Mouse (Mus musculus): Measurements from ENCODE around the gene Krtap12-1. TPM values are rescaled to one million over a fixed set of nuclear protein-coding genes. Genes with fewer than 3 reads are reported as not detected.
"Not testable (repeated sequence)": the region's sequence is repeated elsewhere in the genome, so short reads cannot be mapped to it uniquely, and the experiment has no call there.

Gene Krtap12-1
- polyA plus RNA-seq, 1 experiment, result not detected

GRCm38 (mm10) chr10:77738929-77739328 lies 18.5 kb downstream of the Krtap12-1 start:
- Histone ChIP-seq H3K27me3 (ENCODE audit: control insufficient read depth, insufficient read depth, low read length) (no peaks in the 10 kb centered on the region), H3K4me3 (ENCODE audit: low read depth, low read length) (no peak overlapping the region), H3K36me3 (ENCODE audit: control insufficient read depth, insufficient read depth, low read length) (no peaks in the 10 kb centered on the region), H3K27ac (ENCODE audit: insufficient read depth, low read depth, low read length) (no peak overlapping the region), H3K4me1 (ENCODE audit: control insufficient read depth, insufficient read depth, insufficient read length, low read length) (no peaks in the 10 kb centered on the region)
- no peak for TF ChIP-seq CTCF (IDR thresholded peaks at IDR 0.05; ENCODE audit: extremely low read depth, insufficient read length, insufficient replicate concordance, low read depth, low read length)
- TF ChIP-seq POLR2A (IDR thresholded peaks at IDR 0.05; ENCODE audit: low read depth, low read length), result no peak
- 79% methylated on average over 4 of the region's 4 CpGs for WGBS

DNA sequence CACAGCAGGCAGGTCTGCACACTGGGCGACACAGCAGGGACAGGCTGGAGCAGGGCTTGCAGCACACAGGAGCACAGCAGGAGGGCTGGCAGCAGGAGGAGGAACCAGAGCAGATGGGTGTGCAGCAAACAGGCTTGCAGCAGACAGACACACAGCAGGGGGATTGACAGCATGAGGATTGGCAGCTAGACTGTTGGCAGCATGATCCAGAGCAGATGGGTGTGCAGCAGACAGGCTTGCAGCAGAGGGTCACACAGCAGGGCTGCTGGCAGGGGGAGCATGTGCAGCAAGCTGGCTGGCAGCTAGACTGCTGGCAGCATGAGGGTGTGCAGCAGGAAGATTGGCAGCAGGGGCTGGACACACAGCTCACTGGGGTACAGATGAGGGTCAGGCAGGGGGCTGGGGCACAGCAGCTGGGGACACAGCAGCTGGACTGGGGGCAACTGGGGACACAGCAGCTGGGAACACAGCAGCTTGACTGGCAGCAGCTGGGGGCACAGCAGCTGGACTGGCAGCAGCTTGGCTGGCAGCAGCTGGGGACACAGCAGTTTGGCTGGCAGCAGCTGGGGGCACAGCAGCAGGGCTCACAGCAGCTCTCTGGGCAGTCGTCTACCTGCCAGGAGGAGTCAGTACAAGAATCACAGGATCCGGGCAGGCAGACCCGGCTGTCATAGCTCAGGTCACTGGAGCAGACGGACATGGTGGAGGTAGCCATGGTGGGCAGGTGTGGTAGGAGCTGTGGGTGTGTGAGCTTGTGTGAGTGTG lies 21.7 kb downstream of the Krtap12-1 start, which contains the start of gene Gm18596:
TSS of gene Gm18596 (minus strand) at position 715 of the 765 bp plus-strand sequence.
- H3K27ac ChIP-seq (ENCODE audit: insufficient read depth, low read depth, low read length); H3K4me3 ChIP-seq (ENCODE audit: low read depth, low read length); H3K4me1 ChIP-seq (ENCODE audit: control insufficient read depth, insufficient read depth, insufficient read length, low read length); H3K36me3 ChIP-seq (ENCODE audit: control insufficient read depth, insufficient read depth, low read length); H3K27me3 ChIP-seq (ENCODE audit: control insufficient read depth, insufficient read depth, low read length): not testable (repeated sequence)
- 51% methylated on average over 4 of the region's 5 CpGs for WGBS

GRCm38 (mm10) chr10:77750686-77751085 lies 30.3 kb downstream of the Krtap12-1 start:
- not testable (repeated sequence) for H3K4me1 ChIP-seq (ENCODE audit: control insufficient read depth, insufficient read depth, insufficient read length, low read length); H3K27ac ChIP-seq (ENCODE audit: insufficient read depth, low read depth, low read length); H3K4me3 ChIP-seq (ENCODE audit: low read depth, low read length); H3K36me3 ChIP-seq (ENCODE audit: control insufficient read depth, insufficient read depth, low read length); H3K27me3 ChIP-seq (ENCODE audit: control insufficient read depth, insufficient read depth, low read length)
- 84% methylated on average over 1 of the region's 1 CpGs for WGBS

DNA sequence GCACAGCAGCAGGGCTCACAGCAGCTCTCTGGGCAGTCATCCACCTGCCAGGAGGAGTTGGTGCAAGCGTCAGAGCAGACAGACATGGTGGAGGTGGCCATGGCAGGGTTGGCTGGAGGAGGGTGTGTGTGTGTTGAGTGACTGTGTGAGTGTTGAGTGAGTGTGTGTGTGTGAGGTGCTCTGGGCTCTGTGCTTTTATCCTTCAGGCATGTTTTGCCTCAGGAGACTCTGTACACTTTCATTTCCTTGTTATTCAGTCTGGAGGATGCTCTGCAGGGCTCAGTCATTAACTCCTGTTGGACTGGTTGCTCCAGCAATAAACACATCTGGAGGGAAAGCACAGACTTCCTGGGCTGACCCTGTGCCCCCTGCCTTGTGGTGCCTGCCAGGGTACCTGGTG lies 30.9 kb downstream of the Krtap12-1 start, which contains the start of gene Gm9736:
TSS of gene Gm9736 (minus strand) at position 101 of the 400 bp plus-strand sequence.
- not testable (repeated sequence) for H3K4me1 ChIP-seq (ENCODE audit: control insufficient read depth, insufficient read depth, insufficient read length, low read length); H3K27me3 ChIP-seq (ENCODE audit: control insufficient read depth, insufficient read depth, low read length); H3K4me3 ChIP-seq (ENCODE audit: low read depth, low read length); H3K36me3 ChIP-seq (ENCODE audit: control insufficient read depth, insufficient read depth, low read length); H3K27ac ChIP-seq (ENCODE audit: insufficient read depth, low read depth, low read length)
- WGBS, result 60% methylated on average over 1 of the region's 1 CpGs

DNA sequence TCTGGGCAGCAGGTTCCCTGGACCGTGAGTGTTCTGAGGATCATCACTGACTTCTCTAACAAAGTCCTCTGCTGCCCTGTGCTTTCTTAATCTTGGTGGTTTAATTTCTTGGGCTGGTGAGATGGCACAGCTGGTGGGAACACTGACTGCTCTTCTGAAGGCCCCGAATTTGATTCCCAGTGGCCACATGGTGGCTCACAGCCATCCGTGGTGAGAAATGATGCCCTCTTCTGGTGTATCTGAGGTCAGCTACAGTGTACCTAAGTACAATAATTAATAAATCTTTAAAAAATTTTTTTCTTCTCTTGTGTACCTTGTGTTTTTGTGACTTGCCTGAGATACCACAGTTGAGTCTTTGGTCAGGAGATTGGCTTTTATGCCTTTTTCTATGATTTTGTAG lies 31.9 kb downstream of the Krtap12-1 start:
- WGBS, result 56% methylated on average over 3 of the region's 3 CpGs
- H3K27me3 ChIP-seq (ENCODE audit: control insufficient read depth, insufficient read depth, low read length); H3K4me3 ChIP-seq (ENCODE audit: low read depth, low read length); H3K4me1 ChIP-seq (ENCODE audit: control insufficient read depth, insufficient read depth, insufficient read length, low read length); H3K36me3 ChIP-seq (ENCODE audit: control insufficient read depth, insufficient read depth, low read length); H3K27ac ChIP-seq (ENCODE audit: insufficient read depth, low read depth, low read length): not testable (repeated sequence)

DNA sequence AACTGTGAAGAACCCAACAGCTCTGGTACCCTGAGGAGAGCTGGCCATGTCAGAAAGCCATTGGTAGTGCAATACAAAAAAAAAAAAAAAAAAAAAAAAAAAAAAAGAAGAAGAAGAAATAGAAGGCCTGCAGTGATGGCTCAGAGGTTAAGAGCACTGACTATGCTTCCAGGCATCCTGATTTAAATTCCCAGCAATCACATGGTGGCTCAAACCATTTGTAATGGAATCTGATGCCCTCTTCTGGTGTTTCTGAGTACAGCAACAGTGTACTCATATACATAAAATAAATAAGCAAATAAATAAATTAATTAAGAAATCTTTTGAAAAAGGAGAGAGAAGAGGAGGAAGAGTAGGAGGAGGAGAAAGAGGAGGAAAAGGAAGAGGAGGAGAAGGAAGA lies 33.0 kb downstream of the Krtap12-1 start:
- no peaks in the 10 kb centered on the region for H3K36me3 ChIP-seq (ENCODE audit: control insufficient read depth, insufficient read depth, low read length)
- H3K27ac ChIP-seq (ENCODE audit: insufficient read depth, low read depth, low read length), result no peak overlapping the region
- no peak overlapping the region for H3K4me3 ChIP-seq (ENCODE audit: low read depth, low read length)
- TF ChIP-seq POLR2A (IDR thresholded peaks at IDR 0.05; ENCODE audit: low read depth, low read length) (no peak), CTCF (IDR thresholded peaks at IDR 0.05; ENCODE audit: extremely low read depth, insufficient read length, insufficient replicate concordance, low read depth, low read length) (no peak)
- H3K27me3 ChIP-seq (ENCODE audit: control insufficient read depth, insufficient read depth, low read length), result no peaks in the 10 kb centered on the region
- H3K4me1 ChIP-seq (ENCODE audit: control insufficient read depth, insufficient read depth, insufficient read length, low read length), result no peaks in the 10 kb centered on the region

GRCm38 (mm10) chr10:77759582-77759981 lies 39.2 kb downstream of the Krtap12-1 start, which contains the start of gene Gm3233:
Gm3233 (minus strand) TSS chr10:77759682.
- not testable (repeated sequence) for H3K4me3 ChIP-seq (ENCODE audit: low read depth, low read length); H3K27me3 ChIP-seq (ENCODE audit: control insufficient read depth, insufficient read depth, low read length); H3K27ac ChIP-seq (ENCODE audit: insufficient read depth, low read depth, low read length); H3K36me3 ChIP-seq (ENCODE audit: control insufficient read depth, insufficient read depth, low read length); H3K4me1 ChIP-seq (ENCODE audit: control insufficient read depth, insufficient read depth, insufficient read length, low read length)
- no CpG with 5 or more reads among the region's 1 CpGs for WGBS

- Histone ChIP-seq H3K36me3 (ENCODE audit: control insufficient read depth, insufficient read depth, low read length) (no peaks in the 10 kb centered on the region), H3K27me3 (ENCODE audit: control insufficient read depth, insufficient read depth, low read length) (no peaks in the 10 kb centered on the region), H3K4me3 (ENCODE audit: low read depth, low read length) (no peak overlapping the region), H3K4me1 (ENCODE audit: control insufficient read depth, insufficient read depth, insufficient read length, low read length) (no peaks in the 10 kb centered on the region), H3K27ac (ENCODE audit: insufficient read depth, low read depth, low read length) (no peak overlapping the region)
- WGBS, result 71% methylated on average over 1 of the region's 1 CpGs
- TF ChIP-seq CTCF (IDR thresholded peaks at IDR 0.05; ENCODE audit: extremely low read depth, insufficient read length, insufficient replicate concordance, low read depth, low read length) (no peak), POLR2A (IDR thresholded peaks at IDR 0.05; ENCODE audit: low read depth, low read length) (no peak)
Measured at GRCm38 (mm10) chr10:77769727-77770126, 49.3 kb downstream of the Krtap12-1 start.

Other genes starting within 250 kb of the Krtap12-1 start
- gene Fam207a, start 204.8 kb upstream of the Krtap12-1 start, polyA plus RNA-seq (2012; rRNA removed), result 20.4 and 36.4 TPM in 2 replicates
- 14.3 and 17.4 TPM in 2 replicates for gene Itgb2, start 190.3 kb upstream of the Krtap12-1 start, polyA plus RNA-seq (2012; rRNA removed)
- 82.9 and 176 TPM in 2 replicates for gene Pttg1ip, start 138.9 kb upstream of the Krtap12-1 start, polyA plus RNA-seq (2012; rRNA removed)
- 129 and 254 TPM in 2 replicates for gene Sumo3, start 114.5 kb upstream of the Krtap12-1 start, polyA plus RNA-seq (2012; rRNA removed)
- not detected in 2 replicates for gene Gm49325, start 114.4 kb upstream of the Krtap12-1 start, polyA plus RNA-seq (2012; rRNA removed)
- 16.5 and 20.9 TPM in 2 replicates for gene Ube2g2, start 98.3 kb upstream of the Krtap12-1 start, polyA plus RNA-seq (2012; rRNA removed)
- 0.11 and 0.33 TPM in 2 replicates for gene Tspear, start 34.0 kb upstream of the Krtap12-1 start, polyA plus RNA-seq (2012; rRNA removed)
- gene Gm19402, start 29.8 kb upstream of the Krtap12-1 start, polyA plus RNA-seq (2012; rRNA removed), result not detected in 2 replicates
- gene Gm9508, start 23.4 kb upstream of the Krtap12-1 start, polyA plus RNA-seq (2012; rRNA removed), result not detected in 2 replicates
- gene Gm10272, start 14.0 kb upstream of the Krtap12-1 start, polyA plus RNA-seq (2012; rRNA removed), result not detected in 2 replicates
- gene Gm10024, start 9.1 kb upstream of the Krtap12-1 start, polyA plus RNA-seq (2012; rRNA removed), result not detected in 2 replicates
- 0.85 TPM in 1 of 2 replicates, not detected in the other for gene Gm10142, start 4.8 kb upstream of the Krtap12-1 start, polyA plus RNA-seq (2012; rRNA removed)
- gene Gm10100, start 5.9 kb downstream of the Krtap12-1 start, polyA plus RNA-seq (2012; rRNA removed), result not detected in 2 replicates
- not detected in 2 replicates for gene Gm18596, start 22.0 kb downstream of the Krtap12-1 start, polyA plus RNA-seq (2012; rRNA removed)
- gene Gm9736, start 30.8 kb downstream of the Krtap12-1 start, polyA plus RNA-seq (2012; rRNA removed), result not detected in 2 replicates
- not detected in 2 replicates for gene Gm3233, start 39.1 kb downstream of the Krtap12-1 start, polyA plus RNA-seq (2012; rRNA removed)
- gene Gm3238, start 50.7 kb downstream of the Krtap12-1 start, polyA plus RNA-seq (2012; rRNA removed), result not detected in 2 replicates
- not detected in 2 replicates for gene Gm7138, start 56.3 kb downstream of the Krtap12-1 start, polyA plus RNA-seq (2012; rRNA removed)
- not detected in 2 replicates for gene Gm3250, start 61.9 kb downstream of the Krtap12-1 start, polyA plus RNA-seq (2012; rRNA removed)
- gene Gm7137, start 67.6 kb downstream of the Krtap12-1 start, polyA plus RNA-seq (2012; rRNA removed), result not detected in 2 replicates
- gene Gm9639, start 74.5 kb downstream of the Krtap12-1 start, polyA plus RNA-seq (2012; rRNA removed), result not detected in 2 replicates
- gene Gm19668, start 78.5 kb downstream of the Krtap12-1 start, polyA plus RNA-seq (2012; rRNA removed), result not detected in 2 replicates
- gene Gm9507, start 91.2 kb downstream of the Krtap12-1 start, polyA plus RNA-seq (2012; rRNA removed), result not detected in 2 replicates
- gene Gm2696, start 94.1 kb downstream of the Krtap12-1 start, polyA plus RNA-seq (2012; rRNA removed), result not detected in 2 replicates
- gene Krtap10-4, start 106.5 kb downstream of the Krtap12-1 start, polyA plus RNA-seq (2012; rRNA removed), result not detected in 2 replicates
- gene Krtap10-10, start 115.3 kb downstream of the Krtap12-1 start, polyA plus RNA-seq (2012; rRNA removed), result 0.09 TPM in 1 of 2 replicates, not detected in the other
- gene Gm36176, start 126.2 kb downstream of the Krtap12-1 start, polyA plus RNA-seq (2012; rRNA removed), result not detected in 2 replicates
- gene Gm10318, start 132.3 kb downstream of the Krtap12-1 start, polyA plus RNA-seq (2012; rRNA removed), result not detected in 2 replicates
- gene Gm3285, start 141.4 kb downstream of the Krtap12-1 start, polyA plus RNA-seq (2012; rRNA removed), result not detected in 2 replicates
- gene Lrrc3, start 181.9 kb downstream of the Krtap12-1 start, polyA plus RNA-seq (2012; rRNA removed), result 4.0 and 5.3 TPM in 2 replicates
- gene Trpm2, start 250.0 kb downstream of the Krtap12-1 start, polyA plus RNA-seq (2012; rRNA removed), result 1.8 and 3.4 TPM in 2 replicates

Data from small intestine, adult 2 months (tissue).